Mouse (Mus musculus): ENCODE results near the gene Zfp946. TPM values are rescaled to one million over a fixed set of nuclear protein-coding genes. Genes with fewer than 3 reads are reported as not detected.
A peak's percentile ranks its signal among the peaks of the same experiment; 100 is the strongest.

The Zfp946 gene
- 41.4 and 44.5 TPM in 2 replicates for polyA plus RNA-seq (2015; fragmentation: Nextera tagmentation; extraction: Ambion mirVana)

GRCm38 (mm10) chr17:22423952-22424617 is at the start of gene Zfp946:
TSS of gene Zfp946 (plus strand) at chr17:22424222.
- ATAC-seq = peak; percentile 97
- Histone ChIP-seq H3K4me1 (replicated peaks; ENCODE audit: control insufficient read depth, insufficient read depth, low read length) (peaks cover 12% of the 10 kb centered on the region), H3K9ac (replicated peaks; ENCODE audit: low read depth, low read length) (peak within 1 kb of the TSS; percentile 69), H3K4me2 (ENCODE audit: low read length) (peak within 1 kb of the TSS; percentile 79), H3K36me3 (ENCODE audit: control insufficient read depth, insufficient read depth) (no peaks in the 10 kb centered on the region), H3K27me3 (replicated peaks; ENCODE audit: control insufficient read depth, insufficient read depth, low read length) (no peaks in the 10 kb centered on the region; the same call in 1 of the 2 replicates), H3K4me3 (replicated peaks; ENCODE audit: low read length) (peak within 1 kb of the TSS; percentile 79), H3K27ac (ENCODE audit: low read length) (peak within 1 kb of the TSS; percentile 84), H3K9me3 (ENCODE audit: control insufficient read depth, low read length) (no peaks in the 10 kb centered on the region)
- WGBS = 0% methylated on average over 29 of the region's 29 CpGs

GRCm38 (mm10) chr17:22410756-22411155 is 13.3 kb upstream of the Zfp946 start:
- H3K36me3 ChIP-seq (ENCODE audit: control insufficient read depth, insufficient read depth) = no peaks in the 10 kb centered on the region
- no peak overlapping the region for H3K9ac ChIP-seq (replicated peaks; ENCODE audit: low read depth, low read length)
- ATAC-seq = no peak
- H3K27ac ChIP-seq (ENCODE audit: low read length) = no peak overlapping the region
- no peak overlapping the region for H3K4me2 ChIP-seq (ENCODE audit: low read length)
- no peaks in the 10 kb centered on the region for H3K9me3 ChIP-seq (ENCODE audit: control insufficient read depth, low read length)
- no peaks in the 10 kb centered on the region for H3K4me1 ChIP-seq (replicated peaks; ENCODE audit: control insufficient read depth, insufficient read depth, low read length)
- 74% methylated on average over 2 of the region's 2 CpGs for WGBS
- H3K27me3 ChIP-seq (replicated peaks; ENCODE audit: control insufficient read depth, insufficient read depth, low read length) = no peaks in the 10 kb centered on the region
- no peak overlapping the region for H3K4me3 ChIP-seq (replicated peaks; ENCODE audit: low read length)

- Histone ChIP-seq H3K4me2 (ENCODE audit: low read length) (no peak overlapping the region), H3K36me3 (ENCODE audit: control insufficient read depth, insufficient read depth) (no peaks in the 10 kb centered on the region), H3K4me1 (replicated peaks; ENCODE audit: control insufficient read depth, insufficient read depth, low read length) (no peaks in the 10 kb centered on the region), H3K4me3 (replicated peaks; ENCODE audit: low read length) (no peak overlapping the region), H3K27me3 (replicated peaks; ENCODE audit: control insufficient read depth, insufficient read depth, low read length) (no peaks in the 10 kb centered on the region; the same call in 1 of the 2 replicates), H3K27ac (ENCODE audit: low read length) (no peak overlapping the region), H3K9ac (replicated peaks; ENCODE audit: low read depth, low read length) (no peak overlapping the region), H3K9me3 (ENCODE audit: control insufficient read depth, low read length) (no peaks in the 10 kb centered on the region)
- WGBS = 1% methylated on average over 3 of the region's 3 CpGs
- ATAC-seq = peak; percentile 45; the same call in 1 of the 2 replicates
Measured at GRCm38 (mm10) chr17:22417510-22417909, 6.5 kb upstream of the Zfp946 start.

GRCm38 (mm10) chr17:22424636-22425354 is 773 bp downstream of the Zfp946 start:
- 1% methylated on average over 12 of the region's 12 CpGs for WGBS
- Histone ChIP-seq H3K27me3 (replicated peaks; ENCODE audit: control insufficient read depth, insufficient read depth, low read length) (no peaks in the 10 kb centered on the region; the same call in 1 of the 2 replicates), H3K4me1 (replicated peaks; ENCODE audit: control insufficient read depth, insufficient read depth, low read length) (peaks cover 12% of the 10 kb centered on the region), H3K9me3 (ENCODE audit: control insufficient read depth, low read length) (no peaks in the 10 kb centered on the region), H3K27ac (ENCODE audit: low read length) (peak overlapping the region; percentile 44), H3K9ac (replicated peaks; ENCODE audit: low read depth, low read length) (peak overlapping the region; percentile 69), H3K4me3 (replicated peaks; ENCODE audit: low read length) (peak overlapping the region; percentile 79), H3K4me2 (ENCODE audit: low read length) (peak overlapping the region; percentile 79), H3K36me3 (ENCODE audit: control insufficient read depth, insufficient read depth) (peaks cover under 1% of the 10 kb centered on the region; the same call in 1 of the 2 replicates)
- ATAC-seq = peak; percentile 19

GRCm38 (mm10) chr17:22447684-22448083 is 23.7 kb downstream of the Zfp946 start:
- Histone ChIP-seq H3K4me2 (ENCODE audit: low read length) (no peak overlapping the region), H3K27me3 (replicated peaks; ENCODE audit: control insufficient read depth, insufficient read depth, low read length) (no peaks in the 10 kb centered on the region), H3K9ac (replicated peaks; ENCODE audit: low read depth, low read length) (no peak overlapping the region), H3K27ac (ENCODE audit: low read length) (no peak overlapping the region), H3K4me1 (replicated peaks; ENCODE audit: control insufficient read depth, insufficient read depth, low read length) (no peaks in the 10 kb centered on the region), H3K9me3 (ENCODE audit: control insufficient read depth, low read length) (peaks cover 5% of the 10 kb centered on the region), H3K36me3 (ENCODE audit: control insufficient read depth, insufficient read depth) (peaks cover 33% of the 10 kb centered on the region), H3K4me3 (replicated peaks; ENCODE audit: low read length) (no peak overlapping the region)
- 98% methylated on average over 3 of the region's 3 CpGs for WGBS
- ATAC-seq = no peak

GRCm38 (mm10) chr17:22497120-22497519 is 73.1 kb downstream of the Zfp946 start:
- no peaks in the 10 kb centered on the region; the same call in 1 of the 2 replicates for H3K9me3 ChIP-seq (ENCODE audit: control insufficient read depth, low read length)
- ATAC-seq = no peak
- 79% methylated on average over 4 of the region's 4 CpGs for WGBS
- no peaks in the 10 kb centered on the region for H3K36me3 ChIP-seq (ENCODE audit: control insufficient read depth, insufficient read depth)
- H3K4me3 ChIP-seq (replicated peaks; ENCODE audit: low read length) = no peak overlapping the region
- no peak overlapping the region for H3K27ac ChIP-seq (ENCODE audit: low read length)
- no peaks in the 10 kb centered on the region for H3K4me1 ChIP-seq (replicated peaks; ENCODE audit: control insufficient read depth, insufficient read depth, low read length)
- H3K4me2 ChIP-seq (ENCODE audit: low read length) = no peak overlapping the region
- no peaks in the 10 kb centered on the region for H3K27me3 ChIP-seq (replicated peaks; ENCODE audit: control insufficient read depth, insufficient read depth, low read length)
- H3K9ac ChIP-seq (replicated peaks; ENCODE audit: low read depth, low read length) = no peak overlapping the region

Other genes with a start within 250 kb of the Zfp946 start
- gene Zfp994, start 198.6 kb upstream of the Zfp946 start, polyA plus RNA-seq (2015; fragmentation: Nextera tagmentation; extraction: Ambion mirVana) = 4.4 and 6.1 TPM in 2 replicates
- gene CT030661.1, start 109.4 kb upstream of the Zfp946 start, polyA plus RNA-seq (2015; fragmentation: Nextera tagmentation; extraction: Ambion mirVana) = 13.4 and 15.8 TPM in 2 replicates
- gene Zfp944, start 62.8 kb upstream of the Zfp946 start, polyA plus RNA-seq (2015; fragmentation: Nextera tagmentation; extraction: Ambion mirVana) = 20.9 and 24.5 TPM in 2 replicates
- gene Zfp758, start 62.8 kb upstream of the Zfp946 start, polyA plus RNA-seq (2015; fragmentation: Nextera tagmentation; extraction: Ambion mirVana) = 9.7 and 10.2 TPM in 2 replicates
- not detected in 2 replicates for gene Vmn2r111, start 149.3 kb downstream of the Zfp946 start, polyA plus RNA-seq (2015; fragmentation: Nextera tagmentation; extraction: Ambion mirVana)
- gene Vmn2r112, start 176.7 kb downstream of the Zfp946 start, polyA plus RNA-seq (2015; fragmentation: Nextera tagmentation; extraction: Ambion mirVana) = not detected in 2 replicates